Mouse (Mus musculus) embryo, embryonic 10 days (tissue): ENCODE data around the gene Ing1.

ENCODE experiments used
- DNase-seq: peaks from one replicate; pipeline ENCODE4 v3.0.0-alpha.2; 2015; ENCODE audit warnings: low spot score

Ing1 gene

DNA sequence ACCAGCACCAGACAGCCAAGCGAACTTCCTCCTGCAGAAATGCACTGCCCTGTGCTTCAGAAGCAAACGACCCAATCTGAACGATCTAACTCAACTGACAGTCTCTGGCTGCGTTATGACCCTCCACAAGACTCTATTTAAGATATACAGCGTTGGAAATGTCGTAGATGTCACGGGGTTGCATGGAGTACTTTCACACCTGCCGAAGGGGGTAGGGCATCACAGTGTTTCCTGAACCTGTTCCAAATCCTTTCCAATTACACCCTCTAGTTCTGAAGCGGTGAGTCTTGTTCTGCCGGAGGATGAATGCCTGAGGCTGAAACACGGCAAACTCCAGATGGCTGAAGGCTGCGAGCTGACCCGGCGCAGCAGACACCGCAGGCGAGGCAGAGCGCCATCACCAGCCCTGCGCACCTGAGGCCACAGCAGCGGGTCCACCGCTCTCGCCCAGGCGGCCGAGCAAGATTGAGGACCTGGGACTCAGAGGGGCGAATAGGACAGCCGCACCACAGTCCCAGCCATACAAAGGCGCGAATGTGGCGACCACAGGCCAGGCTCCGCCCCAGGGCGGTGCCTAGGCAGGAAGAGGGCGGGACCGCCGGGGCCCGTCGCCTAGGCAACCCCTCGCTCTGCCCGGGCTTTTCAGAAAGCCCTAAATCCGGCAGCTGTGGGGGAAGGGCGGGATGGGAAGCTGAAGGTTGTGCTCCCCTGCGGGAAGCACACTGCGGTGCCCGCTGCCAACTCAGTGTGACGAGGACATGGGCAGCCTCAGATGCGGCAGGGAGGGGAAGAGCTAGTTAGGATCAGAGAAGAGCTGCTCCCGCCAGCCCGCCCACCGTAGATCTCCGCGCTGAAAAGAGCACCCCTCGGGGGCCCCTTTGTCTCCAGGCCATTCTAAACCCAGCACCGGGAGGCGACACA is at the start of gene Ing1:
Ing1 (plus strand) TSS at position 773 of the 921 bp plus-strand sequence.
- peak; percentile 95 for DNase-seq

DNA sequence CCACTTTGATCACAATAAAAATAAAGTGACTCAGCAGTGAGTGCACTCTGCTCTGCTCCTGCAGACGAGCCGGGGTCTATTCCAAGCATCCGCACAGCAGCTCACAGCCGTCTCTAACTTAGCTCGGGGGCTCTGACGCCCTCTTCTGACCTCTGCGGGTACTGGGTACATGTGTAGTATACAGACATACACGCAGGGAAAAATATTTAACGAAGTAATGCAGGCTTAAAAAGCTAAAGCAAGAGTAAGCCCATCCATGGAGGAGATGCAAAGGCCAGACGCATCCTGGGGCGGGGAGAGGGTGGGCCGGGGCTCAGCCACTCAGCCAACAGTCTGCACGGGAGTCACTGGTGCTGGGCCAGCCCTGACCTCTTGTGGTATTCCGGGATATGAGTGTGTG is 49.3 kb upstream of the Ing1 start:
- no peak for DNase-seq

DNA sequence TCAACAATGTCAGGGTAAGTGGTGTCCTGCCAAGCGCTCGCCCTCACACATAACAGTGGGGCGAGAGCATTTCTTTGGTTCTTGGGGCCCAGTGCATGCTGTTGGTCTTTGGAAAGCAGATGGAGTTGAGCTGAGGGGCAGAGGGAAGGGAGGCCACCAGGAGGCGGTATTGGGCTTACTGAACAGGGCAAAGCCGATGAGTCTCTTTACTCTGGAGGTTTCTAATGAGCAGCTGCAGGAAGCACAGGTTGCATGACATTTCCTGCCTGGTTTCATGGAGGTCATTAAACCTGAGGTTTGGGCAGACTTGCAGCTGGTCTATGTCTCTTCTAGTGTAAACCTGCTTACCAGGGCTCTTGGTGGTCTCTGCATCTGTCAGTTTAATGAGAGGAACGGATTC is 48.6 kb upstream of the Ing1 start:
- DNase-seq: peak; percentile 70

DNA sequence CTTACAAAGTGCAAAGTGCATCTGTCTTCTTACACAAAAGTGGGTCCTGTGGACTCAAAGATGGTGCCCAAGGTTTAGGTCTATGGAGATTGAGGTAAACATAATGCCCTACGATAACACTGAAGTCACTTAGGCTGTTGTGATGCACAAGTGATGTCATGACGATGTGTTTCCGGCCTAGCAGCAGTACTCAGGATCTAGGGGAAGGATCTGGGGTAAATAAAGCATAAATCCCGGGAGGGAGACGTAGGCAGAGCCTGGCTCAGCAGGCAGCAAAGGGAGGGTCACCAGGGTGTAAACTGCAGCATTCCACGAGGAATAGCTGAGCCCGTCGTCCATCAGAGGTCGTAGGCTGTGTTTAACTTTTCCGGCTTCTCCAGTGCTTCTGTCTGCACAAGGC is 46.5 kb upstream of the Ing1 start:
- DNase-seq: no peak

DNA sequence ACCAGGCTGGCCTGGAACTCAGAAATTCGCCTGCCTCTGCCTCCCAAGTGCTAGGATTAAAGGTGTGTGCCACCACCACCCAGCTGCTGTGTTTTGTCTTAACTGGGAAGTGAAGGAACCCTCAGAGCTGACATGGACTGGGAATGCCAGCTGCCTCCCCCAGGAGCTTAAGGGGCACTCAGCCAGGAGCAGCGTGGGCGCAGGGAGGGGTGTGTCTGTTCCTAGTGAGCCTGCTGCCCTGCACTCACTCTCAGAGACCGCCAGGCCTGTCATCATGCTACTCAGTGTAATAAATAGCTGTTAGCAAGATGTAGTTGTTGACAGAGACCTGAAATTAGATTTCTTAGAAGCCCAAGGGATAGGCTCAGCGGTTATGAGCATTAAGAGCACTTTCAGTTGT is 44.4 kb upstream of the Ing1 start:
- no peak for DNase-seq

DNA sequence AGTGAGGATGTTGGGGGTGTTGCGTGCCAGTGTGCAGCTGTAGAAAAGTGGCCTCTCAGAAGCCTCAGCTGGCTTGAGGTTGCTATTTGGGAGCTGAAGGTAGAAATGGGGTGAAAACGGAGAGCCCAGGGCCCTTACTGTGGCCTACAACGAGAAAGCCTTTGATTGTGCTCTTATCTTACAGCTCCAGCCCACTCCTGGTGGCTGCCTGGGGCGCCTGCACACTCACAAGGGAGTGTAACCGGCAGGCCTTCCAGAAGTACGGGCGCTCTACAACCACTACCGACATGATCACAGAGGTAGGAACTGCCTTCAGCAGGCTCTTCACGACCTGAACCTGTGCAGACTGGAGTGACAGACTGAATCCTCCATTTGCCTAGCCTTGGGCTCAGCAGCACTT is 42.7 kb upstream of the Ing1 start:
- no peak for DNase-seq

DNA sequence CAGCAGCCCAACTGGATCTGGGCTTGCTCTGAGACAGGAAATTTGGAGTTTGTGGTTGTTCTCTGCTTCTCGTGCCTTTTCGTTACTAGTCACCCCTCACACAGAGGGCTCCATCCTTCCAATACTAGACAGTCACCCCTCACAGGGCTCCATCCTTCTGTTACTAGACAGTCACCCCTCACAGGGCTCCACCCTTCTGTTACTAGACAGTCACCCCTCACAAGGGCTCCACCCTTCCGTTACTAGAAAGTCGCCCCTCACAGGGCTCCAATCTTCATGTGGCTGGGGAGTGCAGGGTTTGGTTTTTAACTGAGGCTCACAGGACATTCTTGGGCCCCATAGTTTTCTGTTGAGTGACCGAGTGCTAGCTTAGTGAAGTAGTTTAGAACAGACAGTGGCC is 42.1 kb upstream of the Ing1 start:
- no peak for DNase-seq

DNA sequence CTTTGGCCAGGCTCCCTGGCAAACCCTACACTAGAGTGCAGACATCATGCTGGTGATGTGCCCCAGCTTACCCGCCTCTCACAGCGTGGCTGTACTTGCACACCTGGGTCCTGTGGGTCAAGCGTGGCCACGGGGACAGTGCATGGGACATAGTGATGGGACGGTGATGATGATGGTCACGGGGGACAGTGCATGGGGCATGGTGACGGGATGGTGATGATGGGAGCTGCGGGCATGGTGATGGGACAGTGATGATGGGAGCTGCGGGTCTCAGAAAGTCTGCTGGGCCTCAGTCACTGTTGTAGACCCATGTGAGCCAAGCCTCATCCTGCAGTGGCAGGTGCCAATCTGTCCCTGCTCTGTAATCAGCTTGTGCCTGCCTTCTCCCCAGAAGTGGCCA is 39.1 kb upstream of the Ing1 start:
- DNase-seq: no peak

DNA sequence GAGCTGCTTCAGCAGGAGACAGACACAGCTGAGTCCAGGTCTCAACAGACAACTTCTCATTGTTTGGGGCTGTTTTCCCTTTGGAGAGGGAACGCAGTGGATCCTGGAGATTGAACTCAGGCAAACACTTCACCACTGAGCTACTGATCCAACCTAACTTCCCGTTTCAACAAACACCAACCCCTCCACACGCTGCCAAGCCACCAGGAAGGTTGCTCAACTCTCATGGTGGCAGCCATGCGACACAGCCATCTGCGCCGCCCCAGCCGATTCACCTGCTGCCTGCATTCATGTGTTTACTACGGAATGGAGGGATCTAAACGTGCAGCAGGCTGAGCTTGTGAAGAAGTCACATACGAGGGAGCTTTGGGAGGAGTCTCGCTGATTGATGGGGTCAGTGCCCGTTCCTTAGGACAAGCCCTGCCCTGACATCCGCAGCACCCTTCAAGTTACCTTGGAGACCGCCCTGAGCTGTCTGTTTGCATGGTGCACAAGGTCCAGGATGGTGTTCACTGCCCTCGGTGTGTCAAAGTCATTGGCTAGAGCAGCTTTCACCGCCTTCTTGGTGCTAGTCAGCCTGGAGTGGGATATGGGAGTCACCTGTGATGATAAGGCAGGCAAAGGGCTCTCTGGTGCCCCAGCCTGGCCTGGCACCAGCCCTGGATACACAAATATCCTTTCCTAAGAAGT is 37.9 kb upstream of the Ing1 start:
- DNase-seq: no peak

DNA sequence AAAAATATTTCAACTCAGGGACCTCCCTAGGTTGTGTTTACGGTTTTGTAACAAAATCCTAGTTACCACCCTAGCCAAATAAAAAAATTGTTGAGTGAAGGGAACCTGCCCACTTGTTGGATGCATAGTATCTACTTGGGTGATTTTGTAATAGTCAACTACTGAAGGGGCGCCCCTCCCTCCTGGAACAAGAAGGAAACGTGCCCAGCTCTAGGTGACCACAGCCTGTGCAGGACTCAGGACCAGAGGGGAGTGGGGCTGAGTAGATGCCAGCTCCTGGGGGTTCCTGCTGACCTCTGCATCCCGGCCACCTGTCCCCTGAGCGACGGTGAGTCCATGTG is 37.3 kb upstream of the Ing1 start:
- no peak for DNase-seq

DNA sequence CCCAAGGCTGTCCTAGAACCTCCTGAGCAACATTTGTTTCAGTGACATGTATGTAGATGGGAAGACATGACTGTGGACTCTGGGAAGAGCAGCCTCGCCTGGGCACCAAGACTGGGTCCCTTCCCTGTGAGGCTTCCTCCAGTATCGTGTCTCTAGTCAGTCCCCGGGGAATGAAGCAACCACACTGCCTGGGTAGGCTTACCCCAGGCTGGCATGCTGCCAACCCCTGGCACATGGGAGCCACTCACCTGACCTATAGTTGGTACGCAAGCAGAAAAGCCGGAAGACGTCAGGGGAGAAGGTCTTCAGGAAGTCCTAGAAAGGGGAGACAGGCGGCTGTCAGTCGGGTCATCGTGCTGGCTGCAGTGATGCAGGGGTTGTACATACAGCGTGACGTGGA is 36.7 kb upstream of the Ing1 start:
- no peak for DNase-seq

DNA sequence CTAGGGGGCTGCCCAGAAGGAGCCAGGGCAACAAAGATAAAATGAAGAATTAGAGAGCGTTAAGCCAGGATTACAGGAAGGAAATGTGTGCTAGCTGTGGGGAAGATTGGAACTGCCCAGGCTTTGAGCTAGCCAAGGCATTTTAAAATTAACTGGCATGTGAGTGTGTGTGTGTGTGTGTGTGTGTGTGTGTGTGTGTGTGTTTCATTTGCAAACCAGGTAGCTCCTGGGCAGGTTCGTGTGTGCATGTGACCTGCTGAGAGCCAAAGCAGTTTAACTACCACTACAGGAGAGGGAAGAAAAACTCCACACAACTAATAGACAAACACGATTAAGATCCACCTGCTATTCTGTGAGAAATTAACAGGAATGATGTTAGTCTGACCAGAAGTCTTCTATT is 32.0 kb upstream of the Ing1 start:
- DNase-seq: no peak

DNA sequence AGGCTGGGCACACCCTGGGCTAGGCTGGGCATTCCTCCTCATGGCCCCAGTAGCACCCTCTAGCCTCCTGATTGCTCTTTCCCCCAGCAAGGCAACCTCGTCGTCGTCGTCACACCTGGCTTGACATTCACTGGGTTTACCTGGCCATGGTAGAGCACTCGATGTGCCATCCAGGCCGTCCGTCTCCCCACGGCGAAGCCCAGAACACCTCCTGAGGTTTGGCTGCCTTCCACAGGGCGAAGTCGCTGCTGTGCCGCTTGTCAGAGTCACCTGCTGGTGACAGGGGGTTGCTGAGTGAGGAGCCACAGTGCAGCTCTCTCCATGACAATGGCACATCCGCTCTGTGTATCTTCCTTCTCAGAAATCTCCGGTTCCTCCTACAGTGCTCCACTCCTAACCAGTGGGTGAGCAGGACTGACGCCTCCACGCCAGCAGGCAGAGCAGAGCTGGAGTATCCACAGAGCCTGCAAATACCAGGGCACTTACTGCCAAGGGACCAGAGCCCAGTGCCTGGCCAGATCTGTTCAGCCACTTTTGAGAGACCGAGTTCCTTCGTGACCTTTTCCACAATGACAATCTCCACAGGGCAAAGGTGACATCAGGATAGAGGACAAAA is 25.1 kb upstream of the Ing1 start:
- DNase-seq: no peak

DNA sequence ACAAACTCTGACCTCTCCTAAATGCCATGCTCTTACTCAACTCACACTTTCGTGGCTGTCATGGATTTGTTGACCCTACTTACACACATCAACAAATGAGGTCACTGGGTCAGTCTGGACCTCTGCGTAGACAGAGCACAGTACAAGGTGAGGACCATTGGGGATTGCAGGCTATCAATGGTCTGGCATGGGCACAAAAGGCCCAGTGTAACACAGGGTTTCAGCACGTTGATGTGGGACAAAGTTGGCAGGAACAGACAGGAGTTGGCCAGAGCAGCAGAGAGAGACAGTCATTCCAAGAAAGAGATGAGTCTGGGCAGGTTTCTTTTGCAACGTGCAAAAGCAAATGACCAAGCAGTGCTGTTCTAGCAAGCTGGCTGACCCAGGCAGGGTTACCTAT is 24.5 kb upstream of the Ing1 start:
- no peak for DNase-seq

DNA sequence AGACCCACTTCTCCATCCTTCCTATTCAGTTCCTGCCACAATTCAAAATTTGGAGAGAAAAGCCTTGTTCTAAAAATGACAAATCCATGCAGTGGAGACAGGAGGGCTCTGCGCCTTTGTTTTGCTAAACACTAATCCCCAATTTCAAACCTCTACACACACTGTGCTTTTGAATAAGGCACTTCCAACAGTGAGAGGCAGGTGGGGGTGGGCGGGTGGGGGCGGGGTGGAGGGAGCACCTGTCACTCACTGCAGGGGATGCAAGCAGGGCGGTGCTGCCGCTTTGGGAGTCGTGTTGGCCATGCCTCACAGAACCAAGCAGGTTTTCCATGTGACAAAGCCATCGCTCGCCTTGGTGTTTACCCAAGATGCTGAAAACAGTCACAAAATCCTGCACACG is 20.9 kb upstream of the Ing1 start:
- no peak for DNase-seq

DNA sequence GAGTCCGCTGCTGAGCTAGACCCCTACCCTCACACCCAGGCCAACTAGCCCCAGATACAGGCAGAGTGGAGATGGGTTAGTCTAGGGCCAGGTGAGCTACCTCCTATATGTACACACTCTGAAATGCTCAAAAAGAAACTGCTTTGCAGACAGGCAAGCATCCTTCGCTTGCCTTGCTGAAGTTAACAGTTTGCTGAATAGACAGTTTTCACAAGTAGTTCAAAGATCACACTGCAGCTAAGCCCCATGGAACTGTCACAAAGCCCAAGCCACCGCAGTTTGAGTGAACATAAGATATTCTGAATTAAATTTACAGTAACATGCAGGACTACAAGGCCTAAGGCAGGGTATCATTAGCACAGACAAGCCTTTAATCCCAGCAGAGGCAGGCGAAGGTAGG is 16.3 kb upstream of the Ing1 start:
- no peak for DNase-seq

DNA sequence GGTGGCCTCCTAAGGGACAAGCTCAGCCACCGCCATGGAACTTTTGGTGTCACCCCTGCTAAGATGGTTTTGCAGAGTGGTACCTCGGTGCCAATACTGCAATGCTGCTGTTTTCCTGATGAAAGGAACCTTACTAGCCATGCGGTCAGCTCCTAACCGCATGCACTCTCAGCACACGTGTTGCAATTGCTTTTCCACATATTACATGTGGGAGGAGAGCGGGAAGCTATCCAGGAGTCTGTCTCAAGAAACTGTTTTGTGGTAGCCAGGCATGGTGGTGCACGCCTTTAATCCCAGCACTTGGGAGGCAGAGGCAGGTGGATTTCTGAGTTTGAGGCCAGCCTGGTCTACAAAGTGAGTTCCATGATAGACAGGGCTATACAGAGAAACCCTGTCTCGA is 15.2 kb upstream of the Ing1 start:
- no peak for DNase-seq

DNA sequence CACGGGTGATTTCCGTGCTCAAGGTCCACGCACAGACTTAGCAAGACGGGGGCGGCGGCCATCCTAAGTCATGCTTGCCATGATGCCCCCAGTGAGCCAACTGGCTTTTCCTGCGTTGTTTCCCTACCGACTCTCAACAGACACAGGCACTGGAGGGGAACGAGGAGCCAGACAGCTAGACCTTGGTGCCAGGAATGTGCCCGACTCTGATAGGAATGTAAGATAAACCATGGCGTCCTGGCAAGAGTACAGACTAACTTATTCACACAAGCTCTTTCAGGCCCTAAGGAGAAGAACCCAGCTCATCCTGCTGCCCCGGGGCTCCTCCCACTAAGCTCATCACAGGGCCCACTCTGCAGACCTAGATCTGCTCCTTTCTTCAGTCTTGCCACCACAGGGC is 13.3 kb upstream of the Ing1 start:
- DNase-seq: no peak

DNA sequence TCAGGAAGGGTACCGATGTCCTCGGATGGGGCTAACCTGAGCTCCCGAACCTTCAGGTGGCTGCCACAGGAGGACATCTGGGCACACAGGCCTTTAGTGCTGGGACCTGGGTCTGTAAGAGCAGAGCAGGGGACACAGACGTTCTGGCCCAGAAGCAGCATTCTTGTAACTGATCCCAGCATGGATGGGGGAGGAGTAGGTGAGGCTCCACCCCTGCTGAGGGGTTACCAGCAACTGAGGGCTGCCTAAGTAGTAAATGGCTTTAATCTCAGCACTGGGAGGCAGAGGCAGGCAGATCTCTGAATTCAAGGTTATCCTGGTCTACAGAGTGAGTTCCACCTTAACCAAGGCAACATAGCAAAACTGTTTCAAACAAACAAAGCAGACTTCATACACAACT is 12.5 kb upstream of the Ing1 start:
- DNase-seq: no peak

DNA sequence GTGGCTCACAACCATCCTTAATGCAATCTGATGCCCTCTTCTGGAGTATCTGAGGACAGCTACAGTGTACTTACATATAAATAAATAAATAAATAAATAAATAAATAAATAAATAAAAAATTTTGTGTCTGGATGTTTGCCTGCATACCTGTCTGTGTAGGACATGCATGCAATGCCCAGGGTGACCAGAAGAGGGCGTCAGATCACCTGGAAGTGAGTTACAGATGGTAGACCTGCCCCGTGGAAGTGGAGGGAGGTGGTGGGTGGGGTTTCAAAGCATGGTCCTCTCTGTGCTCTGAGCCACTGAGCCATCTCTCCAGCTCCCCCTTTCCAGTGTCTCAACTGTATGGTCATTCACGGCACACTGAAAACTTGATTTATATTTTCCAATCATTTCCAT is 11.0 kb upstream of the Ing1 start:
- DNase-seq: peak; percentile 46

DNA sequence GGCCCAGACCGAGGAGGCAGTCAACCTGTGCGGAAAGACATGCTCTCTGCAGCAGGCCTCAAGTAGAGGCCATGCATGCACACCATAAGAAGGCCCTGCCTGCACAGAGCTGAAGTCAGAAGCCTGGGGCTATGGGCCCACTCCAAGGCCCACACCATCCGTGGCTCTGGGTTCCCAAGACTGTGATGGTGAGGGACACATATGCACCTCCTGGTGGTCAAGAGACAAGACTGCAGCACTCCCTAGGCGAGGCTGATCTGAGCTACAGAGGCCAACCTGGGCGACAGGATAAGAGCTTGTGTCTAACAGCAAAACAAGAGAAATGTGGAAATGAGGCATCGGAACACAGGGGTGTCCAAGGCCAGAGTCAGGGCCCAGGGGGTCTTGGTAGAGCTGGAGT is 8.3 kb upstream of the Ing1 start:
- DNase-seq: peak; percentile 50

DNA sequence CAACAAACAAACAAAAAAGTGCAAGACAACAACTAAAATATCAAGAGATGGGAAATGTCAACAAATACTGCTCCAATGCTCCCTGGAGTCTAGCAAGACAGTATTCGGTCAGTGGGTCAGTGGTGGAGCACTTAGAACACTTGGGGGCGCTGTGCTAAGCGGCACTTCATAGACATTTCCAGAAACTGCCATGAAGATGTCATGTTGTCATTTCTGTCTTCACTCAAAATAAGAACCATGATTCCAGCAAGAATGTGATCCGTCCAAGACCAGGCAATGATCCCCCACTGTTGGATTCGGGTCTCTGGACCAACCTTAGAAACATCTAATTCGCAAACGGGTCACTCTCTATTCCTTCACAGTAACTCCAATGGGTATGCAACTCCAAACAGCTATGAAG is 5.7 kb upstream of the Ing1 start:
- peak; percentile 78 for DNase-seq

DNA sequence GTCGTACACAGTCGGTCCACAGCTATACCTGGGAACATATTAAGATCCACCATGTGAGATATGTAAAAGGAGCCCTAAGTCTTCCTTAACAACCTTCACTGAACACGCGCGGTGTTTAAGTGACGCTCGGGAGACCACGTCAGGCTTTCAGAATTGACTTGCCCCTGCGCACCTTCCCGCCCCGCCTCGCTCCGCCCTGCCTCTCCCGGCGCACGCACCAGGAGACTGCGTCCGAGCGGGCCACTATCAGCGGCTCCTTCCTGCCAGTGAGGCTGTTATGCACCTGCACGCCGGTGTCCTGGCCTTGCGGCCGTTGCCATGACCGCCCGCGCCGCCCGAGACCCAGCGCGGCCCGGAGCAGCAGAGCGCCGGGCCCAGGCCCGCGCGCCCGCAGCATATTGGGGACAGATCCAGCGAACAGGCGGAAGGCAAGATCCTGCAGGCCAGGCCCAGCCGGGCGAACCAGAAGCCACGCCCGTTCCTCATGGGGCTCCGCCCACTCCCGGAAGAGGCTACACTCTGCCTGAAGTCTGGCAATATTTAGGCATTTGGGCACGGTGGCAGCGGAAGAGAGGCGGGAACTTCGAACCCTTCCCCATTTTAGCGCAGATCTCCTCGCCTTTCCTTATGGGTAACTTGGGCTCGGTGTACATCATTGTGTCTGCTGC is 5.0 kb upstream of the Ing1 start, which contains the start of gene Cars2:
Cars2 (minus strand) TSS at position 503 of the 668 bp plus-strand sequence.
- peak; percentile 93 for DNase-seq
